Mouse (Mus musculus) liver, embryonic 14.5 days (tissue): ENCODE results near the gene Churc1. TPM values are rescaled to one million over a fixed set of nuclear protein-coding genes. Genes with fewer than 3 reads are reported as not detected.

ENCODE experiments used
- ATAC-seq: fragments of 200-750 bp; cut with Nextera tagmentation; 2 replicates; pipeline ENCODE4 v1.8.0; 2017; ENCODE audit warnings: moderate number of reproducible peaks, mild to moderate bottlenecking, moderate library complexity; ENCODE audit not compliant: insufficient read depth
- DNase-seq, 3 experiments: peaks; one replicate each; pipeline ENCODE4 v3.0.0-alpha.2; 2012 to 2013; ENCODE audit warnings: low read depth in 3 of 3, low spot score in 3 of 3
- H3K27ac ChIP-seq: fragments of 300-500 bp; sonication (generic); 2 replicates; pipeline ENCODE4 v1.5.1; 2014; ENCODE audit warnings: moderate library complexity, mild to moderate bottlenecking, control low read depth, inconsistent platforms
- H3K27me3 ChIP-seq: fragments of 300-500 bp; sonication (generic); 2 replicates; pipeline ENCODE4 v1.6.1; 2014; ENCODE audit warnings: mild to moderate bottlenecking, low read length, moderate library complexity; ENCODE audit not compliant: control insufficient read depth, insufficient read depth
- H3K36me3 ChIP-seq: fragments of 300-500 bp; sonication (generic); replicated peaks from 2 replicates; pipeline ENCODE4 v1.6.1; 2014; ENCODE audit warnings: low read depth; ENCODE audit not compliant: control insufficient read depth, insufficient read depth
- H3K4me1 ChIP-seq, 2 experiments: fragments of 200-500 bp in 1 of 2; fragments of 300-500 bp in 1 of 2; sonication (generic) in 1 of 2; replicated peaks; 2 replicates each; pipeline ENCODE4 v1.6.1; 2012 to 2014; ENCODE audit warnings: antibody characterized with exemption in 1 of 2, inconsistent platforms in 1 of 2, low read length in 1 of 2; ENCODE audit not compliant: control insufficient read depth in 2 of 2, insufficient read depth in 2 of 2
- H3K4me2 ChIP-seq: fragments of 300-500 bp; sonication (generic); 2 replicates; pipeline ENCODE4 v1.6.1; 2014; ENCODE audit warnings: low read depth, mild to moderate bottlenecking, control low read depth, moderate library complexity
- H3K4me3 ChIP-seq, 2 experiments: fragments of 200-500 bp in 1 of 2; fragments of 300-500 bp in 1 of 2; sonication (generic) in 1 of 2; 2 replicates each; pipeline ENCODE4 v1.5.1; 2012 to 2014; ENCODE audit warnings: low read depth in 2 of 2, low read length in 2 of 2, mild to moderate bottlenecking in 2 of 2, control low read depth in 1 of 2, inconsistent platforms in 1 of 2, moderate library complexity in 1 of 2; ENCODE audit not compliant: insufficient read depth in 1 of 2
- H3K9ac ChIP-seq: fragments of 300-500 bp; sonication (generic); replicated peaks from 2 replicates; pipeline ENCODE4 v1.6.1; 2014; ENCODE audit warnings: mild to moderate bottlenecking, control low read depth, moderate library complexity
- H3K9me3 ChIP-seq: fragments of 300-500 bp; sonication (generic); 2 replicates; pipeline ENCODE4 v1.6.1; 2016; ENCODE audit warnings: low read length, mixed read lengths; ENCODE audit not compliant: control insufficient read depth
- CTCF ChIP-seq: IDR thresholded peaks from 2 replicates; pipeline ENCODE4 v1.5.1; 2016; ENCODE audit warnings: antibody characterized with exemption, low read depth, control low read depth
- EP300 ChIP-seq: IDR thresholded peaks from 2 replicates; pipeline ENCODE4 v1.6.1; 2016; ENCODE audit warnings: antibody characterized with exemption, low read depth
- WGBS: fragments of 180-500 bp; shearing (Covaris S2); extraction: QIAGEN DNeasy Blood & Tissue Kit; methylation state at CpG from one replicate; pipeline ENCODE4 v1.1.7; 2014; ENCODE audit not compliant: insufficient replicate concordance; 5-methylcytosine and 5-hydroxymethylcytosine counted together
- polyA plus RNA-seq, 2 experiments: library from polyadenylated mRNA; depleted of rRNA in 1 of 2; stranded (reverse) in 1 of 2; unstranded in 1 of 2; fragments of >200 nt; fragmentation: Nextera tagmentation in 1 of 2; extraction: Ambion mirVana in 1 of 2; gene quantifications; 2 replicates each; pipeline versions ENCODE4 v1.2.1 to v1.2.3; 2012 to 2014

The Churc1 gene
- polyA plus RNA-seq, 2 experiments = 40.2 to 68.8 TPM

DNA sequence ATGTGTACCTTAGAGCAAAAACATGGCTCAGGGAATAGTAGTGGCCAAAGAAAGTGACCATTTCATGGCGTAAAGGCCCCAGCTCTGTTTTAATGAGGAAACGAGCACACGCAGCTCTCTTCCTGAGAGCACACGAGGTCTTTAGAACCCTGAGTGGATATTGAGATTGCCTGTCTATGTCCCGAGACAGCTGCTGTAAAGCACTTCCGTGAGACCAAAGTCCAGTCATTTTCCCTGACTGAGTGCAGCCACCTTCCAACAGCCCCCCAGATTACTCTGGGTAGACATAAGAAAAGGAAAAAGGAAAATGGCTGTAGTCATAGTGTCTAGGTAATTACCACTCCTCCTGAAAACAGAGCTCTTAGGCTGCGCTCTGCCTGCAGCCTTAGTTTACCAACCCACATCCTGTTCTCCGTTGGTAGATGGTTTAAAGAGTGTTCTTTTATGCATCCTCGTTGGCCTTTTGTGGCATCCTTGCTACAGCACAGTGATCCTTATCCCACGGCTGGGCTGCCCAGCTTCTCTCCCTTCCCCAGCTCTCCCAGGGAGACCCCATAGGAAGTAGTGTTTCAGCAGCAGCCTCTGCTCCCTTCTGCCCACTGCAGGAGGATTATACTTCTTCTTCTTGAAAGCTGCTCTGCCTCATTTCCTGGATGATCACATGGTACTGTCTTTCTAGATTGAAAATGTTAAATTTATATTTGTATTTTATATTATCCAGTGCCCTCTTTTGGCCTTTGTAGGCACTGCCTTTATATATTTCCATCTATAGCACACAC lies 13.2 kb downstream of the Churc1 start:
- WGBS = 71% methylated on average over 10 of the region's 10 CpGs
- no peak for DNase-seq

DNA sequence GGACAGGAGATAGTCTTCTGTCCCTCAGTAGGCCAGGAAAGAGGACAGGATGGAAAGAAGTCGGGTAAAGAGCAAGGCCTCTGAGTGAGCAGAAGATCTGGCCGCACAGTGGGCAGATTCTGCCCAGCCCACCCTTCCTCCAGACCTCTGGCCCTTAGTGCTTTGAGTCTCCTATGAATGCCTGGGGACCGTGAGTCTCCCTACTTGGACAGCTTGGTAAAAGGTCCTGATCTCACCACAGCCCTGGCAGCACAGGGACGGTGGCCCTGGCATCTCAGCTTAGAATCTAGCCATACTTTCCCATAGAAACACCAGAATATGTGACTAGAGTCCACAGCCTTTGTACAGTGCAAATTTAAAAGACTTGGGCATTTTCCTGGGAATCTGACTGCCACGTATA lies 14.6 kb downstream of the Churc1 start:
- H3K27ac ChIP-seq = no peak overlapping the region
- no peak for TF ChIP-seq EP300
- TF ChIP-seq CTCF = no peak
- no peaks in the 10 kb centered on the region; a peak in 1 of 4 replicates for H3K4me1 ChIP-seq
- no peak overlapping the region for H3K9ac ChIP-seq
- H3K4me2 ChIP-seq = no peak overlapping the region
- H3K27me3 ChIP-seq = no peaks in the 10 kb centered on the region
- WGBS = 73% methylated on average over 5 of the region's 5 CpGs
- ATAC-seq = no peak
- no peak for DNase-seq
- H3K4me3 ChIP-seq = no peak overlapping the region
- H3K36me3 ChIP-seq = no peaks in the 10 kb centered on the region; the same call in 1 of the 2 replicates
- no peaks in the 10 kb centered on the region for H3K9me3 ChIP-seq

More for the DNA sequence above, 13.2 kb downstream of the Churc1 start:
- no peak overlapping the region for H3K4me3 ChIP-seq
- H3K27ac ChIP-seq = no peak overlapping the region
- H3K4me2 ChIP-seq = no peak overlapping the region
- no peaks in the 10 kb centered on the region for H3K9me3 ChIP-seq
- no peak overlapping the region for H3K9ac ChIP-seq
- no peak for TF ChIP-seq EP300
- H3K27me3 ChIP-seq = no peaks in the 10 kb centered on the region
- no peaks in the 10 kb centered on the region for H3K4me1 ChIP-seq
- no peak for ATAC-seq
- H3K36me3 ChIP-seq = no peaks in the 10 kb centered on the region; the same call in 1 of the 2 replicates

DNA sequence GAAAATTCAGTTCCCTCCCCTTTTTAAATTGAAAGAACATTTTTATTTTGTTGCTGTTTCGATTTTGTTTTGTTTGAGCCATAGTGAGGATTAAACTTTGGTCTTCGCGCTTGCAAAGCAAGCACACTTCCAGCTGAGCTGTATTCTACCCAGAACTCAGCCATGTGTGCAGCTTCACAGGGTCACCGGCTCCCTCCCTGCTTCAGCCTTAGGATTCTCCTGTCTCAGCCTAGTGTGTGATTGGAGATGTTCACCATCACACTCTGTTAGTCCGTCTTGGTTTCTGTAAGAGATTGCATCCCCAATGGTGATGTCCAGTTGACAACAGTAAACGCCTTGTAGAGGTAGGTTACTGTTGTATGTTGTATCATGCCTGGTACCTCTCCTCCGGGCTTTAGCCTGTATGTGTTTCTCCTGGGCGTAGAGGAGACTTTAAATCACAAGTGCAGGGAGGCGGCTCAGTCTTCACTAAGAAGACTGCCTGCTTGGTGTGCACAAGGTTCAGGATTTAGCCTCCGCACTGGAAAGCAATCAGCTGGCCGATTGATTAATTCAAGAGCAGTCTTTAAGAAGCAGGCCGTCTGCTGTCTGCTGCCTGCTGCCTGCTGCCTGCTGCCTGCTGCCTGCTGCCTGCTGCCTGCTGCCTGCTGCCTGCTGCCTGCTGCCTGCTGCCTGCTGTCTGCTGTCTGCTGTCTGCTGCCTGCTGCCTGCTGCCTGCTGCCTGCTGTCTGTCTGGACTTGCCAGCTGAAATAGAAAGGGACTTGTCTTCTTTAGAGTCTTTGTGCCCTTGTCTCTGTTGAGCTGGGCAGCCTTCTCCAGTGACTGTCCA lies 15.5 kb downstream of the Churc1 start:
- TF ChIP-seq EP300 = no peak
- TF ChIP-seq CTCF = no peak
- H3K27me3 ChIP-seq = no peaks in the 10 kb centered on the region
- no peak overlapping the region for H3K9ac ChIP-seq
- ATAC-seq = no peak
- H3K4me3 ChIP-seq = no peak overlapping the region
- no peaks in the 10 kb centered on the region; a peak in 1 of 4 replicates for H3K4me1 ChIP-seq
- H3K9me3 ChIP-seq = no peaks in the 10 kb centered on the region
- no peaks in the 10 kb centered on the region; the same call in 1 of the 2 replicates for H3K36me3 ChIP-seq
- H3K4me2 ChIP-seq = no peak overlapping the region
- 77% methylated on average over 12 of the region's 12 CpGs for WGBS
- DNase-seq = no peak
- H3K27ac ChIP-seq = no peak overlapping the region

DNA sequence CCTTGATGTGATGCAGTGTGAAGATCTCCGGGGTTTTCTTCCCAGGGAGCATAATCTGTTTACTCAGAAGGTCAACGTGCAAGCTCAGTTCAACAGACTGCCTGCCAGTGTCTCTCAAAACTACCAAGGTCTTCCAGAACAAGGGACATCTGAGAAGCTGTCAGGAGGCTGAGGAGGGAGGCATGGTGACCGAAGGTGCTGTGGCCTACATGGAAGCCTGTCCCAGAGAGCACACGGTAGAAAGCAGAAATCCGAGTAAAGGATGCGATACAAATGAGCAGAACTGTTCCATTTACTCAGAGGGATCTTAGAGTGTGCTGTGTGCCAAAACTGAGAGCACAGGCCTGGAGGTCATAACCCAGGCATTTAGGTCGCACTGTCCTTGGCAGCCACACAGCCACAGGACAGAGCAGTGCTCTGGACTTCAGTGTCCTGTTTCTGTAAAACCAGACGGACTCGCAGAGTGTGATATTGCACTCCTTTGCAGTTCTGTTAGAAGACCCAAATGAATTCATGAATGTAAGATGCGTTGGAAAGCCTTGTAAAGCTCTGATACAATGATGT lies 18.8 kb downstream of the Churc1 start:
- ATAC-seq = no peak
- Histone ChIP-seq H3K27me3 (no peaks in the 10 kb centered on the region), H3K4me3 (no peak overlapping the region), H3K36me3 (no peaks in the 10 kb centered on the region; the same call in 1 of the 2 replicates), H3K9me3 (no peaks in the 10 kb centered on the region), H3K4me2 (no peak overlapping the region), H3K4me1 (no peaks in the 10 kb centered on the region; a peak in 1 of 4 replicates), H3K27ac (no peak overlapping the region), H3K9ac (no peak overlapping the region)
- no peak for DNase-seq
- 65% methylated on average over 10 of the region's 10 CpGs for whole genome bisulfite sequencing
- TF ChIP-seq EP300 (no peak), CTCF (no peak)
